Mouse (Mus musculus): ENCODE data around the gene Sorbs1.

Gene Sorbs1

GRCm38 (mm10) chr19:40272674-40273073 lies 240.9 kb downstream of the Sorbs1 start:
- in situ Hi-C loops (cut with MboI, MseI) = loop anchor here (25.0 kb wide), 1 partner anchor 1435 kb away; the partner anchor contains the start of gene Tbc1d12

- in situ Hi-C loops (cut with MboI, MseI) = loop anchor here (25.0 kb wide), 1 partner anchor 1434 kb away; the partner anchor contains the start of gene Tbc1d12
Observed at GRCm38 (mm10) chr19:40271308-40271892, 242.2 kb downstream of the Sorbs1 start, which contains the start of gene Pdlim1. Gene Pdlim1, minus strand, starts transcription at chr19:40271842.

GRCm38 (mm10) chr19:40270351-40271307 lies 242.9 kb downstream of the Sorbs1 start:
- in situ Hi-C loops (cut with MboI, MseI) = loop anchor here (25.0 kb wide), 1 partner anchor 1433 kb away; the partner anchor contains the start of gene Tbc1d12

DNA sequence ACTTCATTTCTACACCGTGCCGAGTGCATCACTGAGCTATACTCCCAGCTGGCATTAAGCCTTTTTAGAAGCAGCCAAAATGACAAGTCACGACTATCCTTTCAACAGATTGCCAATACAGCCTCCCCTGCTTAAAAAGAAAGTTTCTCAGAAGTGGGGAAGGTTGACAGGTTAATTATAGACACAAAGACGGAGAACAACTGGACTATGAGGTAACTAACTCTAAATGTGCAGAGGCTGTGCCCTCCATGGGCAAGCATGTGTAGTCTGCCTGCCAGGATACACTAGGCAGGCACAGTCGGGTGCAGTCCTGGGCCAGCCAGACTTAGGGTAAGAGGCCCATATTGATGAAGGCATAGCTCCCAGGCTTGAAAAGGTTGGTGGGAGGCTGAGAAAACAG lies 244.1 kb downstream of the Sorbs1 start:
- in situ Hi-C loops (cut with MboI, MseI) = loop anchor here (25.0 kb wide), 1 partner anchor 1432 kb away; the partner anchor contains the start of gene Tbc1d12

GRCm38 (mm10) chr19:40268493-40268892 lies 245.1 kb downstream of the Sorbs1 start:
- in situ Hi-C loops (cut with MboI, MseI) = loop anchor here (25.0 kb wide), 1 partner anchor 1431 kb away; the partner anchor contains the start of gene Tbc1d12

DNA sequence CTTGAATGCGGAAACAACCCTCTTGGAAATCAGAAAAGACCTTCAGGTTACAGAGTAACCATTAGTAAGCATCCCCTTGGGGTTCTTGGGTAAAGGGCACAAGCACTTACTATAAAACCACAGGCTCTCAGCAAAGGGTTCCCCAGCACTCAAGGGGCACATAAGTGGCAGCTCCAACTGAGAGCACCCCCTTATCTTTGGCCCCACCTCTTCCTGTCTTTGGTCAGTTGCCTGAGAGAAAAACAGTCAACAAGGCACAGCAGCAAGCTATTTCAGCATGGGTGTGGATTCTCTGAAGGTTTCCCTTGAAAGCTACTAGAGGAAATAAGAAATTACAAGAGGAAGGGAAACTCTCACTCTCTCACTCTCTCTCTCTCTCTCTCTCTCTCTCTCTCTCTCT lies 246.2 kb downstream of the Sorbs1 start:
- in situ Hi-C loops (cut with MboI, MseI) = loop anchor here (25.0 kb wide), 1 partner anchor 1430 kb away; the partner anchor contains the start of gene Tbc1d12

GRCm38 (mm10) chr19:40259485-40259884 lies 254.1 kb downstream of the Sorbs1 start:
- in situ Hi-C loops (cut with MboI, MseI) = loop anchor here (25.0 kb wide), 1 partner anchor 1422 kb away; the partner anchor contains the start of gene Tbc1d12

GRCm38 (mm10) chr19:40257396-40257795 lies 256.2 kb downstream of the Sorbs1 start:
- in situ Hi-C loops (cut with MboI, MseI) = loop anchor here (25.0 kb wide), 1 partner anchor 1420 kb away; the partner anchor contains the start of gene Tbc1d12

GRCm38 (mm10) chr19:40256376-40257050 lies 257.1 kb downstream of the Sorbs1 start:
- in situ Hi-C loops (cut with MboI, MseI) = loop anchor here (25.0 kb wide), 1 partner anchor 1419 kb away; the partner anchor contains the start of gene Tbc1d12

DNA sequence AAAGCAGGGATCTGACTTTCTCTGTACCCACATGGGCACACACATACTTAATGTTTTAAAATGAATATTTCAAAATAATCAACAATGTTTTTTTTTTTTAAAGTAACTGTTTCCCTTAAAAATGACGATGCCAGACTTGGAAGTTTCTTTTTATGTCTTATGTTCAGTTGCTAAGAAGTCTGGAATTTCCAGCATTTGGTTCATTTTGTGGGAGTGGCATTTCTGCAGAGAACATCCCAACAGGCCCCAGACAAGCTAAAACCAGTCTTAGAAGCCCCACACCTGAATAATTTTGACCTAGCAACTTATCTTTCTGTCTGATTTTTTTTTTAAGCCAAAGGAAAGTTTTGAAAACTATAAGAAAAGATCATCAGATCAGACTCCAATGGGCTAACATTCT lies 258.0 kb downstream of the Sorbs1 start:
- in situ Hi-C loops (cut with MboI, MseI) = loop anchor here (25.0 kb wide), 1 partner anchor 1418 kb away; the partner anchor contains the start of gene Tbc1d12

- in situ Hi-C loops (cut with MboI, MseI) = loop anchor here (25.0 kb wide), 1 partner anchor 1417 kb away; the partner anchor contains the start of gene Tbc1d12
Observed at GRCm38 (mm10) chr19:40254741-40255140, 258.8 kb downstream of the Sorbs1 start.

GRCm38 (mm10) chr19:40253768-40254167 lies 259.8 kb downstream of the Sorbs1 start:
- in situ Hi-C loops (cut with MboI, MseI) = loop anchor here (25.0 kb wide), 1 partner anchor 1416 kb away; the partner anchor contains the start of gene Tbc1d12

- in situ Hi-C loops (cut with MboI, MseI) = loop anchor here (25.0 kb wide), 1 partner anchor 1414 kb away; the partner anchor contains the start of gene Tbc1d12
Observed at GRCm38 (mm10) chr19:40251115-40251514, 262.5 kb downstream of the Sorbs1 start.

DNA sequence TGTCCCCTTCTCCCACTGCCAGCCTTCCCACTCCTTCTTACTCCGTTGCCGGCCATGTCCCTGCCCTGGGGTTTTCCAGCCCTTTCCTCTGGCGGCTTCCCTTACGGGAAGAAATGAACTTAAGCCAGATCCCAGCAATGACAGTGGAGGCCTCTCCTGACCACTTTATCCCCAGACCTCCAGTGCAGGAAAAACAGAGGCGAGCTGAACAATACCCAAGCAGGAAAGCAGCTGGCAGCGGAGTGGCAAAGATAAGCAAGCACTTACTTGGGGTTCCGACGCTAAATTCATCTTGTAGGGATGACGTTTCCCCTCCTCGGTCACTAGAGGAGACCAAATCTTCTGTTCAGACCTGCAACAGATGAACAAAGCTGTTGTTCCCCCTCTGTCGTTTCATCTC lies 264.2 kb downstream of the Sorbs1 start:
- in situ Hi-C loops (cut with MboI, MseI) = no loop called here

DNA sequence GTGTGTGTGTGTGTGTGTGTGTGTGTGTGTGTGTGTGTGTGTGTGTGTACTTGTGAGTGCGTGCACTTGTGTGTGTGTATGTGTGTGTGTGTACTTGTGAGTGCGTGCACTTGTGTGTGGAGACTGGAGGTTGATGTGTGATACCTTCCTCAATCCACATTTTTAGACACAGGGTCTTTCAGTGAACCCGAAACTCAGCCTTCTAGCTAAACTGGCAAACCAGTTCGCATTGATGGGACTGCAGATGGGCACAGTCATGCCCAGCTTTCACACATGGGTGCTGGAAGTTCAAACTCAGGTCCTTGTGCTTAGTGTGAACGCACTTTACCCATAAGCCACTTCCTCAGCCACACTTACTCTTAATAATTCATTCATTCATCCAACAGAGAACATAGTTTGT lies 265.1 kb downstream of the Sorbs1 start:
- in situ Hi-C loops (cut with MboI, MseI) = no loop called here

GRCm38 (mm10) chr19:40247268-40247666 lies 266.3 kb downstream of the Sorbs1 start:
- in situ Hi-C loops (cut with MboI, MseI) = no loop called here

- in situ Hi-C loops (cut with MboI, MseI) = no loop called here
Observed at GRCm38 (mm10) chr19:40246646-40247267, 266.8 kb downstream of the Sorbs1 start.
